Mouse (Mus musculus) erythroblast, adult 5-6 weeks (primary cell): ENCODE measurements around the gene Trp53i11. TPM values are rescaled to one million over a fixed set of nuclear protein-coding genes. Genes with fewer than 3 reads are reported as not detected.

Experiments used
- ATAC-seq: replicated peaks from 2 replicates; pipeline ENCODE4 v1.8.0; 2016; ENCODE audit warnings: moderate number of reproducible peaks, mild to moderate bottlenecking, moderate TSS enrichment, inconsistent platforms; ENCODE audit not compliant: poor library complexity, low FRiP score, severe bottlenecking
- total RNA-seq, 2 experiments: library from RNA; stranded (forward) in 1 of 2; stranded (reverse) in 1 of 2; fragments of 150-400 nt in 1 of 2; fragments of 200-764, 138-1000 nt in 1 of 2; gene quantifications; 2 replicates each; pipeline versions ENCODE4 v1.2.3 to v1.2.4; 2015 to 2017; ENCODE audit warnings: low replicate concordance in 2 of 2

The Trp53i11 gene
- total RNA-seq (2015; ENCODE audit: low replicate concordance) (0.96 TPM in 1 of 2 replicates, not detected in the other), total RNA-seq (2017; ENCODE audit: low replicate concordance) (0.34 TPM in 1 of 2 replicates, not detected in the other)

- ATAC-seq = no peak
Measured at GRCm38 (mm10) chr2:93187323-93187996, at the start of gene Trp53i11. Trp53i11 (plus strand) TSS chr2:93187548.

- no peak for ATAC-seq
Measured at GRCm38 (mm10) chr2:93139476-93139875, 47.9 kb upstream of the Trp53i11 start.

GRCm38 (mm10) chr2:93141329-93141728 lies 46.0 kb upstream of the Trp53i11 start:
- ATAC-seq = no peak

- ATAC-seq = no peak
Measured at GRCm38 (mm10) chr2:93142616-93143015, 44.7 kb upstream of the Trp53i11 start.

- ATAC-seq = no peak
Measured at GRCm38 (mm10) chr2:93144126-93144525, 43.2 kb upstream of the Trp53i11 start.

- ATAC-seq = no peak
Measured at GRCm38 (mm10) chr2:93150009-93150408, 37.3 kb upstream of the Trp53i11 start.

GRCm38 (mm10) chr2:93150673-93151450 lies 36.5 kb upstream of the Trp53i11 start:
- no peak for ATAC-seq

- ATAC-seq = no peak
Measured at GRCm38 (mm10) chr2:93152191-93152601, 35.2 kb upstream of the Trp53i11 start.

GRCm38 (mm10) chr2:93152883-93153491 lies 34.4 kb upstream of the Trp53i11 start:
- no peak for ATAC-seq

- ATAC-seq = no peak
Measured at GRCm38 (mm10) chr2:93153833-93154232, 33.5 kb upstream of the Trp53i11 start.

GRCm38 (mm10) chr2:93154486-93155032 lies 32.8 kb upstream of the Trp53i11 start:
- ATAC-seq = no peak

GRCm38 (mm10) chr2:93160467-93161035 lies 26.8 kb upstream of the Trp53i11 start:
- no peak for ATAC-seq

GRCm38 (mm10) chr2:93161914-93162664 lies 25.3 kb upstream of the Trp53i11 start:
- no peak for ATAC-seq

GRCm38 (mm10) chr2:93162791-93163190 lies 24.6 kb upstream of the Trp53i11 start:
- ATAC-seq = no peak

GRCm38 (mm10) chr2:93163317-93163716 lies 24.0 kb upstream of the Trp53i11 start:
- no peak for ATAC-seq

GRCm38 (mm10) chr2:93163750-93164335 lies 23.5 kb upstream of the Trp53i11 start:
- no peak for ATAC-seq

GRCm38 (mm10) chr2:93166295-93166694 lies 21.1 kb upstream of the Trp53i11 start:
- no peak for ATAC-seq

- 0 out of 2 replicates have a peak, but pooled peaks have one; percentile 18 for ATAC-seq
Measured at GRCm38 (mm10) chr2:93166734-93167406, 20.5 kb upstream of the Trp53i11 start.
